Mouse (Mus musculus) embryo, embryonic 11 days (tissue): ENCODE measurements at regions not wholly inside any gene's neighbourhood (a gene's known extent, or its start where the extent isn't known, plus 50 kb on each side); places are given as distances from the start of the nearest gene placed in this dataset.

Experiments used
- DNase-seq: peaks from one replicate; pipeline ENCODE4 v3.0.0-alpha.2; 2015

DNA sequence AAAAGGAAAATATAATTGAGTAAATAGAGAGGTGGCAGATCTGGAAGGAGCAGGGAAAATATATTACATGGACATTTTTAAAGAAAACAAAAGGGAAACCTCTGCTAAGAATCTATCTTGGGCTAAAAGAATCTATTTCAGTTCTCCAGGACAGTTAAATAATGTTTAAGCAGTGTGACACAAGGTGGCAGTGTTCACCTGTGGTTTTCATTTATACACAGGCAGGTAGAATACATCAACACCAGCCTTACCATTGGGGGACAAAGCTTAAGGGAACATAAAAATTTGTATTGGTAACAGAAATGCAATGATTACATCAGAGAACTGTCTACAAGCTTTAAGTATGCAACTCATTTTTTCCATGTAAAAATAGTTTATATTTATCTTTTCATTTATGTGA lies 78.2 kb upstream of the Cldn34d start:
- peak; percentile 34 for DNase-seq
